Mouse (Mus musculus) forebrain, embryonic 16.5 days (tissue): Measurements from ENCODE around the gene Copg1. TPM values are rescaled to one million over a fixed set of nuclear protein-coding genes. Genes with fewer than 3 reads are reported as not detected.
"Not testable (repeated sequence)": the region's sequence is repeated elsewhere in the genome, so short reads cannot be mapped to it uniquely, and the experiment has no call there.

Experiments
- ATAC-seq: fragments of 200-750 bp; cut with Nextera tagmentation; 2 replicates; pipeline ENCODE4 v1.8.0; 2017; ENCODE audit warnings: mild to moderate bottlenecking, moderate library complexity
- H3K27ac ChIP-seq: fragments of 300-500 bp; sonication (generic); 2 replicates; pipeline ENCODE4 v1.5.1; 2014; ENCODE audit warnings: low read length, control low read depth
- H3K27me3 ChIP-seq: fragments of 300-500 bp; sonication (generic); replicated peaks from 2 replicates; pipeline ENCODE4 v1.6.1; 2014; ENCODE audit warnings: low read length; ENCODE audit not compliant: control insufficient read depth, insufficient read depth
- H3K36me3 ChIP-seq: fragments of 300-500 bp; sonication (generic); 2 replicates; pipeline ENCODE4 v1.6.1; 2014; ENCODE audit not compliant: control insufficient read depth, insufficient read depth
- H3K4me1 ChIP-seq: fragments of 300-500 bp; sonication (generic); replicated peaks from 2 replicates; pipeline ENCODE4 v1.6.1; 2014; ENCODE audit warnings: low read length; ENCODE audit not compliant: control insufficient read depth, insufficient read depth
- H3K4me2 ChIP-seq: fragments of 300-500 bp; sonication (generic); 2 replicates; pipeline ENCODE4 v1.6.1; 2014; ENCODE audit warnings: mild to moderate bottlenecking, low read length, control low read depth
- H3K4me3 ChIP-seq: fragments of 300-500 bp; sonication (generic); replicated peaks from 2 replicates; pipeline ENCODE4 v1.5.1; 2014; ENCODE audit warnings: mild to moderate bottlenecking, low read length, control low read depth
- H3K9ac ChIP-seq: fragments of 300-500 bp; sonication (generic); replicated peaks from 2 replicates; pipeline ENCODE4 v1.6.1; 2014; ENCODE audit warnings: low read depth, low read length, control low read depth
- H3K9me3 ChIP-seq: fragments of 300-500 bp; sonication (generic); 2 replicates; pipeline ENCODE4 v1.6.1; 2016; ENCODE audit warnings: low read length; ENCODE audit not compliant: control insufficient read depth
- WGBS: fragments of 180-500 bp; shearing (Covaris S2); extraction: QIAGEN DNeasy Blood & Tissue Kit; methylation state at CpG from one replicate; pipeline ENCODE4 v1.1.7; 2014; 5-methylcytosine and 5-hydroxymethylcytosine counted together
- polyA plus RNA-seq: library from polyadenylated mRNA; unstranded; fragments of >200 nt; fragmentation: Nextera tagmentation; extraction: Ambion mirVana; gene quantifications from 2 replicates; pipeline ENCODE4 v1.2.1, GENCODE M21; 2015

The Copg1 gene
- polyA plus RNA-seq, 1 experiment from 2014 or later, result 186 TPM

- Histone ChIP-seq H3K4me3 (no peak overlapping the region), H3K9ac (no peak overlapping the region), H3K9me3 (no peaks in the 10 kb centered on the region), H3K27me3 (no peaks in the 10 kb centered on the region), H3K27ac (no peak overlapping the region), H3K4me2 (no peak overlapping the region), H3K36me3 (peaks cover 30% of the 10 kb centered on the region), H3K4me1 (no peaks in the 10 kb centered on the region)
- 97% methylated on average over 4 of the region's 4 CpGs for WGBS
- ATAC-seq, result no peak
These were observed 33.6 kb downstream of the Copg1 start for GRCm38 (mm10) chr6:87921201-87921600.

- WGBS, result 83% methylated on average over 1 of the region's 1 CpGs
- H3K27ac ChIP-seq, result no peak overlapping the region
- H3K9me3 ChIP-seq, result no peaks in the 10 kb centered on the region
- no peaks in the 10 kb centered on the region for H3K4me1 ChIP-seq
- no peak for ATAC-seq
- no peak overlapping the region for H3K4me2 ChIP-seq
- H3K36me3 ChIP-seq, result peaks cover 29% of the 10 kb centered on the region
- no peak overlapping the region for H3K4me3 ChIP-seq
- no peak overlapping the region for H3K9ac ChIP-seq
- H3K27me3 ChIP-seq, result no peaks in the 10 kb centered on the region
These were observed 36.0 kb downstream of the Copg1 start for GRCm38 (mm10) chr6:87923624-87924023.

- Histone ChIP-seq H3K27ac (no peak overlapping the region), H3K4me3 (no peak overlapping the region), H3K9ac (no peak overlapping the region), H3K9me3 (no peaks in the 10 kb centered on the region), H3K36me3 (peaks cover 15% of the 10 kb centered on the region), H3K4me1 (no peaks in the 10 kb centered on the region), H3K4me2 (no peak overlapping the region), H3K27me3 (no peaks in the 10 kb centered on the region)
- ATAC-seq, result no peak
- 89% methylated on average over 5 of the region's 5 CpGs for WGBS
These were observed 47.4 kb downstream of the Copg1 start for GRCm38 (mm10) chr6:87935037-87935436.

GRCm38 (mm10) chr6:87937178-87937788, 49.7 kb downstream of the Copg1 start:
- no peak overlapping the region for H3K9ac ChIP-seq
- H3K4me1 ChIP-seq, result no peaks in the 10 kb centered on the region
- H3K36me3 ChIP-seq, result peaks cover 15% of the 10 kb centered on the region
- no peak overlapping the region for H3K4me3 ChIP-seq
- 39% methylated on average over 19 of the region's 19 CpGs for WGBS
- H3K4me2 ChIP-seq, result no peak overlapping the region
- H3K27me3 ChIP-seq, result no peaks in the 10 kb centered on the region
- no peaks in the 10 kb centered on the region for H3K9me3 ChIP-seq
- ATAC-seq, result peak; percentile 96
- H3K27ac ChIP-seq, result no peak overlapping the region

- Histone ChIP-seq H3K4me2 (no peak overlapping the region), H3K36me3 (peaks cover 8% of the 10 kb centered on the region), H3K27ac (no peak overlapping the region), H3K9ac (no peak overlapping the region), H3K4me3 (no peak overlapping the region), H3K4me1 (no peaks in the 10 kb centered on the region), H3K9me3 (no peaks in the 10 kb centered on the region), H3K27me3 (no peaks in the 10 kb centered on the region)
- WGBS, result 92% methylated on average over 3 of the region's 3 CpGs
- no peak for ATAC-seq
These were observed 51.3 kb downstream of the Copg1 start for GRCm38 (mm10) chr6:87938941-87939340.

- Histone ChIP-seq H3K36me3 (no peaks in the 10 kb centered on the region), H3K27ac (no peak overlapping the region), H3K27me3 (no peaks in the 10 kb centered on the region), H3K4me1 (no peaks in the 10 kb centered on the region), H3K4me3 (no peak overlapping the region), H3K9me3 (peaks cover 5% of the 10 kb centered on the region), H3K9ac (no peak overlapping the region), H3K4me2 (no peak overlapping the region)
- 86% methylated on average over 7 of the region's 7 CpGs for WGBS
- no peak for ATAC-seq
These were observed 54.6 kb downstream of the Copg1 start for GRCm38 (mm10) chr6:87942179-87942578.

GRCm38 (mm10) chr6:87962457-87962856, 74.8 kb downstream of the Copg1 start:
- 68% methylated on average over 4 of the region's 4 CpGs for WGBS
- not testable (repeated sequence) for H3K27me3 ChIP-seq

More at GRCm38 (mm10) chr6:87962457-87962856, 74.8 kb downstream of the Copg1 start:
- not testable (repeated sequence) for H3K27ac ChIP-seq, H3K9me3 ChIP-seq, ATAC-seq, H3K36me3 ChIP-seq, H3K4me1 ChIP-seq, H3K4me3 ChIP-seq, H3K4me2 ChIP-seq, H3K9ac ChIP-seq

Other genes with a start within 250 kb of the Copg1 start
- 13.6 and 15.3 TPM in 2 replicates for gene Aplf, start 215.6 kb upstream of the Copg1 start, polyA plus RNA-seq
- gene Efcc1, start 156.9 kb upstream of the Copg1 start, polyA plus RNA-seq, result 1.8 and 2.3 TPM in 2 replicates
- 0.24 and 0.39 TPM in 2 replicates for gene Gp9, start 109.7 kb upstream of the Copg1 start, polyA plus RNA-seq
- 6.1 and 8.0 TPM in 2 replicates for gene Rab43, start 75.7 kb upstream of the Copg1 start, polyA plus RNA-seq
- gene Gm45140, start 52.0 kb upstream of the Copg1 start, polyA plus RNA-seq, result 2.5 and 4.4 TPM in 2 replicates
- gene Isy1, start 49.0 kb upstream of the Copg1 start, polyA plus RNA-seq, result 28.2 and 30.2 TPM in 2 replicates
- gene Cnbp, start 36.7 kb upstream of the Copg1 start, polyA plus RNA-seq, result 685 and 747 TPM in 2 replicates
- 57.9 and 62.9 TPM in 2 replicates for gene Hmces, start 26.1 kb downstream of the Copg1 start, polyA plus RNA-seq
- gene H1fx, start 93.8 kb downstream of the Copg1 start, polyA plus RNA-seq, result 18.4 and 19.8 TPM in 2 replicates
- 343 TPM in 2 replicates for gene Rab7, start 157.5 kb downstream of the Copg1 start, polyA plus RNA-seq
- gene Rpn1, start 196.7 kb downstream of the Copg1 start, polyA plus RNA-seq, result 273 and 275 TPM in 2 replicates